Mouse (Mus musculus) hindbrain, embryonic 13.5 days (tissue): ENCODE results near the gene Olfr459. TPM values are rescaled to one million over a fixed set of nuclear protein-coding genes. Genes with fewer than 3 reads are reported as not detected.

Source experiments
- ATAC-seq: fragments of 200-750 bp; cut with Nextera tagmentation; 2 replicates; pipeline ENCODE4 v1.8.0; 2017; ENCODE audit warnings: moderate TSS enrichment; ENCODE audit not compliant: low FRiP score
- H3K27ac ChIP-seq: fragments of 300-500 bp; sonication (generic); 2 replicates; pipeline ENCODE4 v1.5.1; 2015; ENCODE audit warnings: inconsistent platforms, mild to moderate bottlenecking, moderate library complexity
- H3K27me3 ChIP-seq: fragments of 300-500 bp; sonication (generic); 2 replicates; pipeline ENCODE4 v1.6.1; 2015; ENCODE audit warnings: mild to moderate bottlenecking, inconsistent platforms
- H3K36me3 ChIP-seq: fragments of 300-500 bp; sonication (generic); 2 replicates; pipeline ENCODE4 v1.6.1; 2015; ENCODE audit warnings: mild to moderate bottlenecking, inconsistent platforms
- H3K4me1 ChIP-seq: fragments of 300-500 bp; sonication (generic); replicated peaks from 2 replicates; pipeline ENCODE4 v1.6.1; 2015; ENCODE audit warnings: inconsistent platforms
- H3K4me2 ChIP-seq: fragments of 300-500 bp; sonication (generic); 2 replicates; pipeline ENCODE4 v1.6.1; 2015; ENCODE audit warnings: inconsistent platforms, mild to moderate bottlenecking, moderate library complexity
- H3K4me3 ChIP-seq: fragments of 300-500 bp; sonication (generic); 2 replicates; pipeline ENCODE4 v1.5.1; 2015; ENCODE audit warnings: mild to moderate bottlenecking, inconsistent platforms
- H3K9ac ChIP-seq: fragments of 300-500 bp; sonication (generic); 2 replicates; pipeline ENCODE4 v1.6.1; 2015; ENCODE audit warnings: mild to moderate bottlenecking, inconsistent platforms
- H3K9me3 ChIP-seq: fragments of 300-500 bp; sonication (generic); 2 replicates; pipeline ENCODE4 v1.6.1; 2016; ENCODE audit warnings: inconsistent platforms
- WGBS: fragments of 180-500 bp; shearing (Covaris S2); methylation state at CpG from one replicate; pipeline ENCODE4 v1.1.7; 2015; 5-methylcytosine and 5-hydroxymethylcytosine counted together
- polyA plus RNA-seq: library from polyadenylated mRNA; unstranded; fragments of >200 nt; fragmentation: Nextera tagmentation; extraction: Ambion mirVana; gene quantifications from 2 replicates; pipeline ENCODE4 v1.2.1, GENCODE M21; 2015

Olfr459 gene
- polyA plus RNA-seq, 1 experiment from 2014 or later = not detected

- H3K4me3 ChIP-seq = no peak overlapping the region
- H3K27ac ChIP-seq = no peak overlapping the region
- H3K9ac ChIP-seq = no peak overlapping the region
- H3K4me2 ChIP-seq = no peak overlapping the region
- H3K27me3 ChIP-seq = no peaks in the 10 kb centered on the region
- ATAC-seq = no peak
- H3K4me1 ChIP-seq = no peaks in the 10 kb centered on the region
- no peaks in the 10 kb centered on the region for H3K9me3 ChIP-seq
- H3K36me3 ChIP-seq = no peaks in the 10 kb centered on the region
These were observed 33.9 kb downstream of the Olfr459 start for GRCm38 (mm10) chr6:41741101-41741500.

- Histone ChIP-seq H3K27me3 (no peaks in the 10 kb centered on the region), H3K4me3 (no peak overlapping the region), H3K4me2 (no peak overlapping the region), H3K36me3 (no peaks in the 10 kb centered on the region), H3K27ac (no peak overlapping the region), H3K4me1 (no peaks in the 10 kb centered on the region), H3K9ac (no peak overlapping the region), H3K9me3 (no peaks in the 10 kb centered on the region)
- ATAC-seq = no peak
- 92% methylated on average over 5 of the region's 5 CpGs for WGBS
These were observed 40.1 kb downstream of the Olfr459 start for GRCm38 (mm10) chr6:41734719-41735470.

DNA sequence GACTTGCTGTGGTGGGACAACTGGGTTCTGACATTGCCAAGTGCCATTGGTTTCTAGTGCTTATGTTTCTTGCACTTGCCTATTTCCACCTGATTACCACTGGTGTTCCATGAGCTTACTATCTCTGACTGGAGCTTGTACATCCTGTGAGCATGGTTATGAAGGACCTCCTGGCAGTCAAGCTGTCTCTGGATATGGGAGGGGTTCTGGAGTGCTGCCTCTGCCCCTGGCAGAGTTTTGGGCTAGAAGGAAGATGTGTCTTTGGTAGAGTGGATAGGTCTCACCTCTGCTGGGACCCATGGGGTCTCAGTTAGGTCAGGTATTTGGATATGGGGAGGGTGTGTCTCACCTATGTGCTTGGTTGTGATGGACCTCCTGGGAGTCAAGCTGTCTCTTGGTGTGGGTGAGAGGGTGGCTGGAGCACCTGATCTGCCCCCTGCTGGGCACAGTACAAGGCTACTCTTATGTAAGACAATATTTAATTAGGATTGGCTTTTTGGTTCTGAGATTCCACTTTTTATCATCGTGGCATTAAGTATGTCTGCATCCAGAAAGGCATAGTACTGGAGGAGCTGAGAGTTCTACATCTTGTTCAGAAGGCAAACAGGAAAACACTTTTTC, 46.9 kb downstream of the Olfr459 start:
- Histone ChIP-seq H3K4me2 (no peak overlapping the region), H3K36me3 (no peaks in the 10 kb centered on the region), H3K9ac (no peak overlapping the region), H3K9me3 (no peaks in the 10 kb centered on the region), H3K27me3 (no peaks in the 10 kb centered on the region), H3K4me3 (no peak overlapping the region), H3K27ac (no peak overlapping the region), H3K4me1 (no peaks in the 10 kb centered on the region)
- ATAC-seq = no peak
- 84% methylated on average over 1 of the region's 1 CpGs for WGBS

DNA sequence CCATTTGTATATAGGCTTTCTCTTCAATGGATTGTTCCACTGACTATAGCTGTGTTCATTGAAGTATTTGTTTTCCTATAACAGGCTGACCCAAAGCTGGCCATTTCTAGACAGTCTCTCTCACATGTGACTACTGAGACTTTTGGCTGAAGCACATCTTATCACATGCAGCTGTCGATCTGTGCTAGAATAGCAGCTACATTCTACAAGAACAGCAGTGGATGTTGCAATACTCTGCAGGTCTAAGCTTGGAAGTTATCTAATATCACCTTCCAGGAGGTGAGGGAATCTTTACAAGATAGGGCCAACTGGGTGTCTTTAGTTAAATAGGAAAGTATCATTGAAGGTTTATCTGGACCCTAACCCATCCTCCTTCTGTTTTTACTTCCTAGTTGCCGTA, 53.5 kb downstream of the Olfr459 start:
- Histone ChIP-seq H3K27me3 (no peaks in the 10 kb centered on the region), H3K4me2 (no peak overlapping the region), H3K4me1 (no peaks in the 10 kb centered on the region), H3K4me3 (no peak overlapping the region), H3K9me3 (no peaks in the 10 kb centered on the region), H3K27ac (no peak overlapping the region), H3K36me3 (no peaks in the 10 kb centered on the region), H3K9ac (no peak overlapping the region)
- WGBS = 96% methylated on average over 2 of the region's 2 CpGs
- ATAC-seq = no peak

Other genes starting within 250 kb of the Olfr459 start
- 28.3 and 29.5 TPM in 2 replicates for gene Ephb6, start 169.7 kb downstream of the Olfr459 start, polyA plus RNA-seq
- 0.70 and 0.87 TPM in 2 replicates for gene Trpv6, start 138.8 kb downstream of the Olfr459 start, polyA plus RNA-seq
- gene Trpv5, start 94.4 kb downstream of the Olfr459 start, polyA plus RNA-seq = not detected in 2 replicates
- gene Llcfc1, start 90.7 kb downstream of the Olfr459 start, polyA plus RNA-seq = not detected in 2 replicates
- 0.96 and 1.0 TPM in 2 replicates for gene Kel, start 70.8 kb downstream of the Olfr459 start, polyA plus RNA-seq
- gene Pip, start 72.4 kb upstream of the Olfr459 start, polyA plus RNA-seq = not detected in 2 replicates
- gene Sval2, start 77.8 kb upstream of the Olfr459 start, polyA plus RNA-seq = not detected in 2 replicates
- gene Sval1, start 176.5 kb upstream of the Olfr459 start, polyA plus RNA-seq = not detected in 2 replicates
- not detected in 2 replicates for gene Sval3, start 193.0 kb upstream of the Olfr459 start, polyA plus RNA-seq